Mouse (Mus musculus) intestine, postnatal 0 days (tissue): ENCODE data around the gene Itgb3. TPM values are rescaled to one million over a fixed set of nuclear protein-coding genes. Genes with fewer than 3 reads are reported as not detected.
A peak's percentile ranks its signal among the peaks of the same experiment; 100 is the strongest.

Experiments
- ATAC-seq: fragments of 200-750 bp; cut with Nextera tagmentation; 2 replicates; pipeline ENCODE4 v1.8.0; 2017; ENCODE audit warnings: mild to moderate bottlenecking, moderate TSS enrichment, moderate library complexity
- H3K27ac ChIP-seq: fragments of 300-500 bp; sonication (generic); 2 replicates; pipeline ENCODE4 v1.5.1; 2014; ENCODE audit warnings: mild to moderate bottlenecking, low read depth, low read length, moderate library complexity
- H3K27me3 ChIP-seq: fragments of 300-500 bp; sonication (generic); replicated peaks from 2 replicates; pipeline ENCODE4 v1.6.1; 2014; ENCODE audit warnings: low read length, mixed read lengths; ENCODE audit not compliant: control insufficient read depth, insufficient read depth
- H3K36me3 ChIP-seq: fragments of 300-500 bp; sonication (generic); 2 replicates; pipeline ENCODE4 v1.6.1; 2014; ENCODE audit warnings: mild to moderate bottlenecking, moderate library complexity; ENCODE audit not compliant: control insufficient read depth, insufficient read depth
- H3K4me1 ChIP-seq: fragments of 300-500 bp; sonication (generic); replicated peaks from 2 replicates; pipeline ENCODE4 v1.6.1; 2014; ENCODE audit warnings: antibody characterized with exemption, low read length, mixed read lengths; ENCODE audit not compliant: control insufficient read depth, insufficient read depth
- H3K4me2 ChIP-seq: fragments of 300-500 bp; sonication (generic); replicated peaks from 2 replicates; pipeline ENCODE4 v1.6.1; 2014; ENCODE audit warnings: low read depth, mild to moderate bottlenecking, moderate library complexity
- H3K4me3 ChIP-seq: fragments of 300-500 bp; sonication (generic); 2 replicates; pipeline ENCODE4 v1.5.1; 2014; ENCODE audit warnings: low read depth, low read length
- H3K9ac ChIP-seq: fragments of 300-500 bp; sonication (generic); 2 replicates; pipeline ENCODE4 v1.6.1; 2014; ENCODE audit warnings: mild to moderate bottlenecking, low read depth, low read length
- H3K9me3 ChIP-seq: fragments of 300-500 bp; sonication (generic); 2 replicates; pipeline ENCODE4 v1.6.1; 2016; ENCODE audit warnings: mixed run types; ENCODE audit not compliant: control insufficient read depth
- CTCF ChIP-seq: sonication (generic); IDR thresholded peaks from 2 replicates; pipeline ENCODE4 v1.5.1; 2016; ENCODE audit warnings: low read depth, mild to moderate bottlenecking, control low read depth, antibody characterized with exemption, moderate library complexity
- WGBS: fragments of 180-500 bp; shearing (Covaris S2); extraction: QIAGEN DNeasy Blood & Tissue Kit; methylation state at CpG from one replicate; pipeline ENCODE4 v1.1.7; 2014; 5-methylcytosine and 5-hydroxymethylcytosine counted together
- polyA plus RNA-seq: library from polyadenylated mRNA; unstranded; fragments of >200 nt; fragmentation: Nextera tagmentation; extraction: Ambion mirVana; gene quantifications from 2 replicates; pipeline ENCODE4 v1.2.1, GENCODE M21; 2015

Gene Itgb3
- polyA plus RNA-seq, 1 experiment from 2014 or later = 5.3 TPM

DNA sequence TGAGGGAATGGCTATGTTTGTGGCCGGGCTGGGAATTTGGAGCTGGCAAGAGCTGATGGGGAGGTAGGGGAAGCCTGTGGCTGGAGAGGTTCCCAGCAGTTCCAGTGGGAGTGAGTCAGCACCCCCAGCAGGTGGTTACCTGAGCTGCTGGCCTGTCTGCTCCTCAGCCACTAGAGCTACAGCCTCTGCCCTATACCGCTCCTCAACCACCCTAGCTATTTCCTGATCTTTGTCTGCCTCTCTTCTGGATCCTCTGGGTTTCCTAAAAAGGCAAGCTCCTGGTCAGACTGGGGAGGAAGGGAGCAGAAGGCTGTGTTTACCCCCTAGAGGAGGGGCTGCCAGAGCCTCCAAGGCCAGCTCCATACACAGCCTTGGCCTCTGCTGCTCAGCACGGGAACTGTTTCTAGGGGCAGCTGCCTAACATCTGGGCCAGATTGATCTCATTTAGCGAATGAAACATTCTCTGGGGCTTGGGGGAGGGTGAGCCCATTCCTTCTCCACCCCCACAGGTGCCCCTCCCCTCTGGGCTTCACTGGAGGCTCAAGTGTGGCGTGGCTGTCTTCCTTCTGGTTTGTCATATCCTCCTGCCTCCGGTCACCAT is 17.1 kb downstream of the Itgb3 start:
- H3K27me3 ChIP-seq = no peaks in the 10 kb centered on the region
- H3K4me2 ChIP-seq = no peak overlapping the region
- H3K9ac ChIP-seq = no peak overlapping the region
- no peak for TF ChIP-seq CTCF
- no peaks in the 10 kb centered on the region for H3K36me3 ChIP-seq
- 31% methylated on average over 6 of the region's 6 CpGs for WGBS
- ATAC-seq = peak; percentile 34
- H3K9me3 ChIP-seq = no peaks in the 10 kb centered on the region
- 0 out of 2 replicates have a peak, but pooled peaks cover 3% of the 10 kb centered on the region for H3K4me1 ChIP-seq
- H3K4me3 ChIP-seq = no peak overlapping the region
- H3K27ac ChIP-seq = peak overlapping the region; percentile 60

DNA sequence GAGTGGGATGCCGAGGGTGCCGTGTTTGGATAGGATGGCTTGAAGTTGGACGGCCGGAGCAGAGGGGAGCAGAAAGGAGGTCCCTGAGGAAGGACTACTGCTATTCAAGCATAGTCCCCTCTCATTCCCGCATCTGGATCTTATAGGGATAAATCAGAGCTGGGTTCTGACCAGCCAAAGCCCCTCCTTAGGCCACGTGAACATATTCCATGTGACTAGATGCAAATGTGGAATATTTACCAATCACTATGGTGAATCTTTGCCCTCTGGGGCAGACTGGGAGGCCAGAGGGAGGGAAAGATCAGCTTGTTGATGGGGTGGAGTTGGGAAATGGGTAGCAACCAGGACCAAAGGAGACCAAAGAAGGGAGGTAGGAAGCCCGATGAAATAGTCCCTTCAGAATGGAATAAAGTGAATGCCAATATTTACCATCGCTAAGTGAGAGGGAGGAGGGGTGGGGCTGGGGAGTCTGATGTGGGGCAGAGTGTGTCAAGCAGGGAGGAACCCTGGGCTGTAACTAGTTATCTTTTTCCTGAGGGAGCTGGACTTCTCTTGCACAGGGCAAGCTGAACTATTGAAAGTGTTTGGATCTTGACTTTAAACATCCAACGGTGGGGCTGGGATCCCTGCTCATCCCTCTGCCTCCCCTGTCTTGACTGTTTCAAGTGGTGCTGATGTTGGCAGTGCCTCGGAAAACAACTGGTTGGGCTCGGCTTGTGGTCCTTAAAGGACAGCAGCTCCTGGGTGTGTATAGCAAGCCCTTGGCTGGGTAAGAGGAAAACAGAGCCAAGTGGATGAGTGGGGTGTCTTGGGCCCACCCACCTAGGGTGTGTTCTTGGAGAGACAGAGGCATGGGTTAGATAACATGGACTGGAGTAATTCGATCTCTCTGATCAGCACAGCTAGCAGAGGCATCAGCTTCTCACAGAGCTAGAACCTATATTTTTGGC is 17.9 kb downstream of the Itgb3 start:
- Histone ChIP-seq H3K27ac (peak overlapping the region; percentile 60), H3K27me3 (no peaks in the 10 kb centered on the region), H3K36me3 (no peaks in the 10 kb centered on the region), H3K4me2 (no peak overlapping the region), H3K4me1 (0 out of 2 replicates have a peak, but pooled peaks cover 3% of the 10 kb centered on the region), H3K9me3 (no peaks in the 10 kb centered on the region), H3K9ac (no peak overlapping the region), H3K4me3 (no peak overlapping the region)
- 27% methylated on average over 12 of the region's 12 CpGs for WGBS
- peak; percentile 36 for ATAC-seq
- TF ChIP-seq CTCF = no peak

GRCm38 (mm10) chr11:104626635-104627034 is 18.8 kb downstream of the Itgb3 start:
- no peaks in the 10 kb centered on the region for H3K36me3 ChIP-seq
- H3K4me3 ChIP-seq = no peak overlapping the region
- no peak for ATAC-seq
- H3K9me3 ChIP-seq = no peaks in the 10 kb centered on the region
- no peak overlapping the region for H3K4me2 ChIP-seq
- H3K9ac ChIP-seq = no peak overlapping the region
- no peak for TF ChIP-seq CTCF
- H3K27me3 ChIP-seq = no peaks in the 10 kb centered on the region
- H3K27ac ChIP-seq = no peak overlapping the region
- 0 out of 2 replicates have a peak, but pooled peaks cover 3% of the 10 kb centered on the region for H3K4me1 ChIP-seq

- no peaks in the 10 kb centered on the region for H3K27me3 ChIP-seq
- ATAC-seq = no peak
- 48% methylated on average over 11 of the region's 11 CpGs for WGBS
- no peak overlapping the region for H3K4me3 ChIP-seq
- no peak overlapping the region for H3K4me2 ChIP-seq
- no peak for TF ChIP-seq CTCF
- no peak overlapping the region for H3K9ac ChIP-seq
- no peaks in the 10 kb centered on the region for H3K9me3 ChIP-seq
- H3K27ac ChIP-seq = no peak overlapping the region
- 0 out of 2 replicates have a peak, but pooled peaks cover 3% of the 10 kb centered on the region for H3K4me1 ChIP-seq
- H3K36me3 ChIP-seq = no peaks in the 10 kb centered on the region
Observed at GRCm38 (mm10) chr11:104627616-104628301, 20.0 kb downstream of the Itgb3 start.

GRCm38 (mm10) chr11:104628566-104628965 is 20.8 kb downstream of the Itgb3 start:
- no peak overlapping the region for H3K4me2 ChIP-seq
- no peaks in the 10 kb centered on the region for H3K36me3 ChIP-seq
- ATAC-seq = no peak
- WGBS = 82% methylated on average over 5 of the region's 5 CpGs
- H3K27ac ChIP-seq = no peak overlapping the region
- H3K9me3 ChIP-seq = no peaks in the 10 kb centered on the region
- no peaks in the 10 kb centered on the region for H3K27me3 ChIP-seq
- TF ChIP-seq CTCF = no peak
- 0 out of 2 replicates have a peak, but pooled peaks cover 3% of the 10 kb centered on the region for H3K4me1 ChIP-seq
- H3K4me3 ChIP-seq = no peak overlapping the region
- no peak overlapping the region for H3K9ac ChIP-seq

DNA sequence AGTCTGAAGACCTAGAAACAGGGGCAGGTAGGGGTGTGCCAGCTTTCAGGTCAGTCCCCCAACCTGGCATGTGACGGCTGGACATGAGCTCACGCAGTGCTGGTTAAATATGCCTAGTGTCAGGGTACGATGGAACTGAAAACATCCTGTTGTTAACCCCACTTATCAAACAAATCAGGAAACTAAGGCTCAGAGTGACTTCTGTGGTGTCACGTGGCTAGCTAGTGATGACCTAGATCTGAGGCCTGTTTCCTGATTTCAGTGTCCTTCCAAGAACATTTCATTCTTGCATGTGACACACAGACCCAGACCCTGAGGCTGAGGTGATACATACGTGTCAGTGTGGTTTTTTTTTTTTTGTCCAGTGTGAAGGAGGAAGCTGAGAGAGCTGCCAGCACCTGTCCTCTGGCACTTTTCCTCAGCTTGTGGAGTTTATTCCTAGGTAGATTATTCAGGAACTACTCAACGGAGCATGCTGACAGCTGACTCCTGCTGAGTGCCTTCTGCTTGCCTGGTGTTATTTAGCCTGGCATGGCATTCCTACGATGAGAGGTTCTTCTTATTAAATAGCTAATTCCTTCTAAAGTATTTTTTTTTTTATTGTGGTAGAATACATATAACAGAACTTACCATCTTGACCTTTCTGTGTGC is 22.5 kb downstream of the Itgb3 start:
- H3K4me3 ChIP-seq = no peak overlapping the region
- no peak for ATAC-seq
- 0 out of 2 replicates have a peak, but pooled peaks cover 5% of the 10 kb centered on the region for H3K36me3 ChIP-seq
- H3K27me3 ChIP-seq = no peaks in the 10 kb centered on the region
- WGBS = 70% methylated on average over 7 of the region's 7 CpGs
- H3K27ac ChIP-seq = no peak overlapping the region
- no peak overlapping the region for H3K9ac ChIP-seq
- H3K9me3 ChIP-seq = no peaks in the 10 kb centered on the region
- 0 out of 2 replicates have a peak, but pooled peaks cover 3% of the 10 kb centered on the region for H3K4me1 ChIP-seq
- H3K4me2 ChIP-seq = no peak overlapping the region
- no peak for TF ChIP-seq CTCF
